Mouse (Mus musculus): ENCODE data around the gene Nmt1.

DNA sequence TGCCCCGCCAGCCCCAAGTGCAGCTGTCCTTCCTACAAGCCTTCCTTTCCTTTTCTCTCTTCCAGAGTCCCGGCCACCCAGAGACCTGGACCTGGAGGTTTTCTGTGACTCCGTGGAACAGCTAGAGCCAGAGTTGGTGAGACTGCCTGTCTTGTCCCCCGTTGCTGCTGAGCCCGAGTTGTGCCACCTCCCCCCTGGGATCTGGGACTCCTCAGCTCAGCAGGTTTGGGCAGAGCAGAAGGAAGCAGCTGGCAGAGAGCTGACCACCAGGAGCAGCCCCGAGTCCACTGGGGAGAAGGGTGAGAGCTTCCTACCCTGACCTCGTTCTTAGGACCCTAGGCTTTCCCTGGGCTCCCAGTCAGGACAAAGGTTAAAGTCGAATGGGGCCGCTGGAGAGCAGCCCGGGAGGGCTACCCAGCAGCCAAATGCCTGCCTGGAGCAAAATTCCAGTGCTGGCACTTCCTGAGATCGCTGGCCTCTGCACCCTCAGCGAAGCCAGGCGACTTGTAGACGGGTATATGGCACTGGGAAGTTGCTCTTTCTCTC lies 77.3 kb downstream of the Nmt1 start:
- no peak for TF ChIP-seq EP300 (IDR thresholded peaks at IDR 0.05; ENCODE audit: low read depth)
- TF ChIP-seq CTCF (IDR thresholded peaks at IDR 0.05; ENCODE audit: low read depth) = no peak

Measured in liver, embryonic 14.5 days (tissue).